Mouse (Mus musculus): ENCODE measurements around the gene Loxl1.
A peak's percentile ranks its signal among the peaks of the same experiment; 100 is the strongest.

Gene Loxl1

GRCm38 (mm10) chr9:58311191-58311910, 1.6 kb downstream of the Loxl1 start:
- DNase-seq, result no peak

- DNase-seq, result no peak
These were observed 2.8 kb downstream of the Loxl1 start for GRCm38 (mm10) chr9:58310043-58310660.

GRCm38 (mm10) chr9:58308395-58308794, 4.6 kb downstream of the Loxl1 start:
- no peak for DNase-seq

GRCm38 (mm10) chr9:58305686-58306085, 7.3 kb downstream of the Loxl1 start:
- DNase-seq, result peak in 1 of 2 experiments; percentile 36

GRCm38 (mm10) chr9:58303599-58304271, 9.3 kb downstream of the Loxl1 start:
- DNase-seq, result no peak

- DNase-seq, result no peak
These were observed 9.9 kb downstream of the Loxl1 start for GRCm38 (mm10) chr9:58303115-58303514.

- DNase-seq, result no peak
These were observed 13.6 kb downstream of the Loxl1 start for GRCm38 (mm10) chr9:58299356-58299799.

GRCm38 (mm10) chr9:58297961-58298477, 15.0 kb downstream of the Loxl1 start:
- DNase-seq, result no peak

- DNase-seq, result no peak
These were observed 15.9 kb downstream of the Loxl1 start for GRCm38 (mm10) chr9:58297065-58297464.

GRCm38 (mm10) chr9:58295766-58296361, 17.1 kb downstream of the Loxl1 start:
- DNase-seq, result no peak

GRCm38 (mm10) chr9:58295345-58295744, 17.6 kb downstream of the Loxl1 start:
- DNase-seq, result no peak

GRCm38 (mm10) chr9:58294527-58294926, 18.5 kb downstream of the Loxl1 start:
- DNase-seq, result no peak

- no peak for DNase-seq
These were observed 23.1 kb downstream of the Loxl1 start for GRCm38 (mm10) chr9:58289901-58290300.

GRCm38 (mm10) chr9:58289090-58289489, 23.9 kb downstream of the Loxl1 start:
- no peak for DNase-seq

GRCm38 (mm10) chr9:58283431-58283830, 29.6 kb downstream of the Loxl1 start:
- no peak for DNase-seq

GRCm38 (mm10) chr9:58281597-58281996, 31.4 kb downstream of the Loxl1 start:
- DNase-seq, result peak; percentile 44 to 65

- peak; percentile 61 to 72 for DNase-seq
These were observed 32.5 kb downstream of the Loxl1 start for GRCm38 (mm10) chr9:58280259-58281109.

GRCm38 (mm10) chr9:58279780-58280179, 33.2 kb downstream of the Loxl1 start:
- DNase-seq, result no peak

- no peak for DNase-seq
These were observed 33.9 kb downstream of the Loxl1 start for GRCm38 (mm10) chr9:58278821-58279723.

- DNase-seq, result no peak
These were observed 34.7 kb downstream of the Loxl1 start for GRCm38 (mm10) chr9:58278313-58278712.

GRCm38 (mm10) chr9:58276346-58276745, 36.6 kb downstream of the Loxl1 start:
- DNase-seq, result no peak
